Mouse (Mus musculus) left cerebral cortex, adult 2 months (tissue): Measurements from ENCODE around the gene Grin1. TPM values are rescaled to one million over a fixed set of nuclear protein-coding genes. Genes with fewer than 3 reads are reported as not detected.

ENCODE experiments used
- DNase-seq, 2 experiments: peaks; one replicate each; pipeline ENCODE4 v3.0.0; 2021 to 2022; ENCODE audit warnings: low spot score in 2 of 2, mixed read lengths in 1 of 2; ENCODE audit errors: extremely low spot score in 1 of 2
- H3K27ac ChIP-seq: fragments of 200-600 bp; 2 replicates; pipeline ENCODE4 v1.8.1; 2022
- H3K4me3 ChIP-seq: fragments of 200-600 bp; 2 replicates; pipeline ENCODE4 v1.8.1; 2022
- CTCF ChIP-seq: fragments of 200-600 bp; IDR thresholded peaks from 2 replicates; pipeline ENCODE4 v1.8.1; 2022; ENCODE audit warnings: antibody characterized with exemption, mild to moderate bottlenecking, moderate library complexity
- intact Hi-C: fragments of 180-260 bp; cut with DNase I; formaldehyde crosslinking; loops from one replicate; pipeline ENCODE4 v1.15.1; 2025
- long read RNA-seq, 2 experiments: library from polyadenylated mRNA; stranded (forward); transcript quantifications; one replicate each; pipeline ENCODE4 v2.0.0; 2021; ENCODE audit warnings: borderline mapping rate in 2 of 2
- total RNA-seq, 2 experiments: library from RNA; stranded (reverse); gene quantifications; 2 replicates each; pipeline ENCODE4 v1.2.3; 2021

The Grin1 gene
- 100 to 1,000 TPM; 452 to 457 TPM for total RNA-seq
- long read RNA-seq, experiment 1, full-length matches to known transcripts, result 665 of 860 reads
- long read RNA-seq, experiment 1, partial matches to known transcripts, result 79 of 860 reads
- long read RNA-seq, experiment 1, other reads (novel, unspliced or antisense), result 116 of 860 reads
- long read RNA-seq, experiment 2, full-length matches to known transcripts, result 478 of 649 reads
- long read RNA-seq, experiment 2, partial matches to known transcripts, result 63 of 649 reads
- long read RNA-seq, experiment 2, other reads (novel, unspliced or antisense), result 108 of 649 reads

DNA sequence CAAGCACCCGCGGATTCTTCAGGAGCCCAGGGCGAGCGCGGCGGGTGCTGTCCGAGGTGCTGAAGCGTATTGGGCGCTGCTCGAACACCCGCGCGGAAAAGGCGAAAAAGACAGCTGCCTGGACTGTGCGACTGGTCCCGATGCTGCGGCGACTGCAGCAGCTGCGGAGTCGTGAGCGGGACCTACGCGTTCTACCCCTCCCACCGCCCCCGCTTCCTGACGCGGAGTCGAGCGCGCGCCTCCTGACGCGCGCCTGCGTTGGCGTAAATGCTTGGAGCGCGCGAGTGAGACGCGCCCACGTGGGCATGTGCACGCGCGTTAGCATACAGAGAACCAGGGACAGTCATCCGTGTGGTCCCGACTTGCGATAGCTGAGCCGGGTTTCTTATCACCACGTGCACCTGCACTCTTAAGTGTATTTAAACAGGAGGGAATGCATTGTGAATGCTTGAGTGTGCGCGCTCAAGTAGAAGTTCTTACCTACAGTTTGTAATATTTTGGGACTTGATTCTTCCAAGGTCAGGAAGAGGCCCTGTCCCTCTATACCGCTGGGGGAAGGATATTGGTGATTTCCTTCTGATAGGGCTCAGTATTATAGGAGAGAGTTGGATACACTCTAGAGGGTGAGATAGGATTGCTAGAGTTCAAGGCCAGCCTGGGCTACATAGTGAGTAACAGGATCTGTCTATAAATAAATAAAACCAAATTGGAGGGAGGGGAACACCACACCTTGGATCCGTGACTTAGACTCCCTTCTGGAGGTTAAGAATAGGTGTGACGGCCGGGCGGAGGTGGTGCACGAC is at the start of gene Grin1:
TSS of gene Grin1 (minus strand) at position 217 of the 803 bp plus-strand sequence.
- intact Hi-C loops, result loop anchor here (1.0 kb wide), 1 partner anchor 84 kb away; no protein-coding TSS in a partner anchor
- TF ChIP-seq CTCF, result no peak
- Histone ChIP-seq H3K4me3 (peak within 1 kb of the TSS; percentile 90), H3K27ac (peak within 1 kb of the TSS; percentile 99)
- peak; percentile 91 to 93 for DNase-seq

- Histone ChIP-seq H3K4me3 (peak within 1 kb of the TSS; percentile 80), H3K27ac (peak within 1 kb of the TSS; percentile 87)
- no peak for TF ChIP-seq CTCF
- peak; percentile 57 to 70 for DNase-seq
- intact Hi-C loops, result no loop called here
These were observed 46.2 kb upstream of the Grin1 start, which contains the start of gene Uap1l1 for GRCm38 (mm10) chr2:25365091-25365761. Gene Uap1l1, minus strand, starts transcription at chr2:25365682.

DNA sequence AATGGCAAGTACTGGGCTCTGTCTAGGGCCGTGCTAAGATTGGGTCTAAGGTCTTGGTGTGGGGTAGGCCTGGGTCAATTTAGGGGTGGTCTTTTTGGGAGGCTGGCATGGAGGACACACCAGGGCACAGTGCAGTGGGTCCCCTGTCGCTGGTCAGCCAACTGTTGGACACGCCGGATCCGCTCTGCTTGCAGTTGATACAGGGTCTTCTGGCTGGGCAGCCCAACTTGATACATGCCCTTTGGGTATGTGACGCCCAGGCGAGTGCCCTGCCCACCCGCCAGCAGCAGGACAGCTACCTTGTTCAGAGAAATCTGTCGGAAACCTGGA is 45.7 kb upstream of the Grin1 start:
- DNase-seq, result no peak
- intact Hi-C loops, result no loop called here

DNA sequence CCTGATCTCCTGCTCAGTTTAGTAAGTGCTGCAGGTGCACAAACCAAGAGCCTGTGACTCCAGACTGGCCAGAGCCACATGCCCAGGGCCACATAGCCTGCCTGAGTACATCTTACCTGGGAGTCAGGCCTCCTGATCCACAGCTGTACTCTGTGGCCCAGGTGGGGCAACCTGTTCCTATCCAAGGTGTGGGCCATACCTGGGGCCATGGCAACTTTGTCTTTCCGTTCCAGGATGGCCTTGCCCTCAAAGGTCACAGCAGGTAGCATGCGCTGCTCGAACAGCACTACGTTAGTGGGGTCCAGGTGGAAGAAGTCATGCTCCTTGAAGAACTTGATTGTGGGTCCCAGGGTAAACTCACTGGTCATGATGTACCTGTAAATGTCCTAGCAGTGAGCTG is 45.3 kb upstream of the Grin1 start:
- TF ChIP-seq CTCF, result no peak
- H3K27ac ChIP-seq, result no peak overlapping the region
- H3K4me3 ChIP-seq, result no peak overlapping the region; the same call in 1 of the 2 replicates
- intact Hi-C loops, result no loop called here
- no peak for DNase-seq

More for the DNA sequence above, 45.7 kb upstream of the Grin1 start:
- Histone ChIP-seq H3K4me3 (peak overlapping the region; percentile 80), H3K27ac (peak overlapping the region; percentile 87)
- no peak for TF ChIP-seq CTCF

- DNase-seq, result no peak
- H3K4me3 ChIP-seq, result no peak overlapping the region
- H3K27ac ChIP-seq, result no peak overlapping the region
- intact Hi-C loops, result no loop called here
- TF ChIP-seq CTCF, result no peak
These were observed 44.6 kb upstream of the Grin1 start for GRCm38 (mm10) chr2:25363478-25364178.

GRCm38 (mm10) chr2:25359848-25360247 is 40.9 kb upstream of the Grin1 start:
- intact Hi-C loops, result no loop called here
- no peak for TF ChIP-seq CTCF
- H3K27ac ChIP-seq, result no peak overlapping the region
- no peak for DNase-seq
- no peak overlapping the region for H3K4me3 ChIP-seq

- Histone ChIP-seq H3K4me3 (peak within 1 kb of the TSS; percentile 52), H3K27ac (0 out of 2 replicates have a peak within 1 kb of the TSS, but pooled peaks have one; percentile 11)
- intact Hi-C loops, result no loop called here
- DNase-seq, result peak; percentile 80 to 82
- no peak for TF ChIP-seq CTCF
These were observed 37.5 kb upstream of the Grin1 start, which contains the start of gene Dpp7 for GRCm38 (mm10) chr2:25356208-25357079. Gene Dpp7, minus strand, starts transcription at chr2:25356359.

GRCm38 (mm10) chr2:25355419-25356066 is 36.6 kb upstream of the Grin1 start:
- H3K4me3 ChIP-seq, result peak overlapping the region; percentile 52
- TF ChIP-seq CTCF, result no peak
- intact Hi-C loops, result no loop called here
- DNase-seq, result no peak
- H3K27ac ChIP-seq, result no peak overlapping the region

- TF ChIP-seq CTCF, result no peak
- no peak overlapping the region for H3K27ac ChIP-seq
- no peak for DNase-seq
- no peak overlapping the region for H3K4me3 ChIP-seq
- intact Hi-C loops, result no loop called here
These were observed 35.2 kb upstream of the Grin1 start for GRCm38 (mm10) chr2:25354211-25354610.

GRCm38 (mm10) chr2:25350701-25351100 is 31.7 kb upstream of the Grin1 start:
- no peak overlapping the region for H3K27ac ChIP-seq
- H3K4me3 ChIP-seq, result no peak overlapping the region
- intact Hi-C loops, result no loop called here
- no peak for TF ChIP-seq CTCF
- no peak for DNase-seq
